Mouse (Mus musculus) kidney, postnatal 0 days (tissue): ENCODE measurements around the gene 2310034G01Rik. TPM values are rescaled to one million over a fixed set of nuclear protein-coding genes. Genes with fewer than 3 reads are reported as not detected.

Experiments
- ATAC-seq: fragments of 200-750 bp; cut with Nextera tagmentation; replicated peaks from 2 replicates; pipeline ENCODE4 v1.8.0; 2017; ENCODE audit warnings: low read depth, moderate number of reproducible peaks, moderate TSS enrichment, moderate library complexity; ENCODE audit not compliant: low FRiP score
- DNase-seq: peaks from one replicate; pipeline ENCODE4 v3.0.0-alpha.2; 2016; ENCODE audit warnings: low spot score
- H3K27ac ChIP-seq: fragments of 300-500 bp; sonication (generic); 2 replicates; pipeline ENCODE4 v1.5.1; 2014; ENCODE audit warnings: mild to moderate bottlenecking
- H3K27me3 ChIP-seq: fragments of 300-500 bp; sonication (generic); 2 replicates; pipeline ENCODE4 v1.6.1; 2014; ENCODE audit warnings: low read length, mixed read lengths; ENCODE audit not compliant: insufficient read depth
- H3K36me3 ChIP-seq: fragments of 300-500 bp; sonication (generic); 2 replicates; pipeline ENCODE4 v1.6.1; 2014; ENCODE audit warnings: low read length, mixed read lengths; ENCODE audit not compliant: insufficient read depth
- H3K4me1 ChIP-seq: fragments of 300-500 bp; sonication (generic); replicated peaks from 2 replicates; pipeline ENCODE4 v1.6.1; 2014; ENCODE audit warnings: antibody characterized with exemption, low read length, mixed read lengths; ENCODE audit not compliant: insufficient read depth
- H3K4me2 ChIP-seq: fragments of 300-500 bp; sonication (generic); 2 replicates; pipeline ENCODE4 v1.6.1; 2014; ENCODE audit warnings: mild to moderate bottlenecking, low read length, moderate library complexity, mixed read lengths
- H3K4me3 ChIP-seq: fragments of 300-500 bp; sonication (generic); replicated peaks from 2 replicates; pipeline ENCODE4 v1.5.1; 2014; ENCODE audit warnings: low read depth, low read length
- H3K9ac ChIP-seq: fragments of 300-500 bp; sonication (generic); 2 replicates; pipeline ENCODE4 v1.6.1; 2014; ENCODE audit warnings: low read depth, low read length
- H3K9me3 ChIP-seq: fragments of 300-500 bp; sonication (generic); replicated peaks from 2 replicates; pipeline ENCODE4 v1.6.1; 2016; ENCODE audit warnings: low read length, inconsistent platforms, mixed read lengths
- CTCF ChIP-seq: IDR thresholded peaks from 2 replicates; pipeline ENCODE4 v1.5.1; 2016; ENCODE audit warnings: antibody characterized with exemption, low read depth, mild to moderate bottlenecking, moderate library complexity
- WGBS: fragments of 180-500 bp; shearing (Covaris S2); extraction: QIAGEN DNeasy Blood & Tissue Kit; methylation state at CpG from one replicate; pipeline ENCODE4 v1.1.7; 2014; 5-methylcytosine and 5-hydroxymethylcytosine counted together
- polyA plus RNA-seq: library from polyadenylated mRNA; unstranded; fragments of >200 nt; fragmentation: Nextera tagmentation; extraction: Ambion mirVana; gene quantifications from 2 replicates; pipeline ENCODE4 v1.2.1, GENCODE M21; 2015

Gene 2310034G01Rik
- polyA plus RNA-seq, 1 experiment from 2014 or later = 4.0 TPM

- ATAC-seq (no peak), DNase-seq (no peak)
- H3K4me3 ChIP-seq = no peak overlapping the region
- 43% methylated on average over 12 of the region's 12 CpGs for WGBS
- no peaks in the 10 kb centered on the region for H3K9me3 ChIP-seq
- peaks cover 61% of the 10 kb centered on the region for H3K27me3 ChIP-seq
- H3K9ac ChIP-seq = no peak overlapping the region
- no peak overlapping the region for H3K4me2 ChIP-seq
- TF ChIP-seq CTCF = no peak
- peaks cover 9% of the 10 kb centered on the region for H3K36me3 ChIP-seq
- H3K27ac ChIP-seq = no peak overlapping the region
- H3K4me1 ChIP-seq = peaks cover 10% of the 10 kb centered on the region
These were observed 34.1 kb downstream of the 2310034G01Rik start for GRCm38 (mm10) chr19:46315752-46316610.

- no peak for DNase-seq
- Histone ChIP-seq H3K9me3 (no peaks in the 10 kb centered on the region), H3K27ac (no peak overlapping the region), H3K4me2 (no peak overlapping the region), H3K9ac (no peak overlapping the region), H3K4me1 (peaks cover 10% of the 10 kb centered on the region), H3K4me3 (no peak overlapping the region), H3K27me3 (peaks cover 61% of the 10 kb centered on the region), H3K36me3 (peaks cover 13% of the 10 kb centered on the region)
- WGBS = 40% methylated on average over 14 of the region's 14 CpGs
- no peak for TF ChIP-seq CTCF
- no peak for ATAC-seq
These were observed 35.0 kb downstream of the 2310034G01Rik start for GRCm38 (mm10) chr19:46314872-46315742.

- no peak for DNase-seq
These were observed 35.9 kb downstream of the 2310034G01Rik start for GRCm38 (mm10) chr19:46314151-46314601.

GRCm38 (mm10) chr19:46313591-46313990 is 36.5 kb downstream of the 2310034G01Rik start:
- no peak overlapping the region for H3K9ac ChIP-seq
- H3K4me1 ChIP-seq = peaks cover 10% of the 10 kb centered on the region
- H3K36me3 ChIP-seq = peaks cover 18% of the 10 kb centered on the region
- no peak for ATAC-seq
- no peak for DNase-seq
- WGBS = 82% methylated on average over 6 of the region's 6 CpGs
- H3K4me3 ChIP-seq = no peak overlapping the region
- TF ChIP-seq CTCF = no peak
- H3K9me3 ChIP-seq = no peaks in the 10 kb centered on the region
- H3K27ac ChIP-seq = no peak overlapping the region
- H3K4me2 ChIP-seq = no peak overlapping the region
- H3K27me3 ChIP-seq = peaks cover 48% of the 10 kb centered on the region

More at GRCm38 (mm10) chr19:46314151-46314601, 35.9 kb downstream of the 2310034G01Rik start:
- WGBS = 17% methylated on average over 18 of the region's 18 CpGs
- Histone ChIP-seq H3K9me3 (no peaks in the 10 kb centered on the region), H3K4me3 (no peak overlapping the region), H3K27ac (no peak overlapping the region), H3K9ac (no peak overlapping the region), H3K36me3 (peaks cover 18% of the 10 kb centered on the region), H3K4me1 (peaks cover 10% of the 10 kb centered on the region), H3K4me2 (no peak overlapping the region), H3K27me3 (peaks cover 52% of the 10 kb centered on the region)
- no peak for TF ChIP-seq CTCF
- ATAC-seq = no peak

GRCm38 (mm10) chr19:46313116-46313515 is 37.0 kb downstream of the 2310034G01Rik start:
- Histone ChIP-seq H3K27me3 (peaks cover 43% of the 10 kb centered on the region), H3K36me3 (peaks cover 18% of the 10 kb centered on the region), H3K4me1 (peaks cover 9% of the 10 kb centered on the region), H3K4me3 (no peak overlapping the region), H3K27ac (no peak overlapping the region), H3K4me2 (no peak overlapping the region), H3K9ac (no peak overlapping the region), H3K9me3 (no peaks in the 10 kb centered on the region)
- no peak for TF ChIP-seq CTCF
- DNase-seq (no peak), ATAC-seq (no peak)
- WGBS = 88% methylated on average over 9 of the region's 9 CpGs

- Histone ChIP-seq H3K27me3 (peaks cover 38% of the 10 kb centered on the region), H3K4me1 (peaks cover 4% of the 10 kb centered on the region), H3K9ac (no peak overlapping the region), H3K4me2 (no peak overlapping the region), H3K27ac (no peak overlapping the region), H3K4me3 (no peak overlapping the region), H3K9me3 (no peaks in the 10 kb centered on the region), H3K36me3 (peaks cover 18% of the 10 kb centered on the region)
- no peak for TF ChIP-seq CTCF
- DNase-seq = no peak
- 88% methylated on average over 21 of the region's 21 CpGs for WGBS
- ATAC-seq = no peak
These were observed 37.5 kb downstream of the 2310034G01Rik start for GRCm38 (mm10) chr19:46312566-46312965.
